Mouse (Mus musculus): ENCODE measurements around the gene Rbfox1.

Gene Rbfox1

DNA sequence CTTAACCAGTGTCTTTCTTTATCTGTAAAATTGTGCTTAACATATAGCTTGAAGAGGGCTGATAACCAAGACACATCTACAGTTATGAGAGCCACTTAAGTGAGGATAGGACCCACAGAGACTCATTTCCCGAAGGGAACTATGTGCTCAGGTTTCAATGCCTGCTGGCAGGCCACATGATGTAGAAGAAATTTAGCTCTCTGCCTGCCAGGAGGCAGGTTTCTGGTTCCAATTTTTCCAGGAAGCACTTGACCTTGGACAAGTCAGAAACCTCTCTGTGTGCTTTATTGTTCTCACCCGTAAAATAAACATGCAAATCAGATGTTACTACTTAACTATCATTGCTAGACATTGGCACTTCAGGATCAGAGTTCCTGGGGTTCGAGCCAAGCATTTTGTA lies 1033.5 kb downstream of the Rbfox1 start:
- no peak for DNase-seq (ENCODE audit: low read depth, low spot score)

DNA sequence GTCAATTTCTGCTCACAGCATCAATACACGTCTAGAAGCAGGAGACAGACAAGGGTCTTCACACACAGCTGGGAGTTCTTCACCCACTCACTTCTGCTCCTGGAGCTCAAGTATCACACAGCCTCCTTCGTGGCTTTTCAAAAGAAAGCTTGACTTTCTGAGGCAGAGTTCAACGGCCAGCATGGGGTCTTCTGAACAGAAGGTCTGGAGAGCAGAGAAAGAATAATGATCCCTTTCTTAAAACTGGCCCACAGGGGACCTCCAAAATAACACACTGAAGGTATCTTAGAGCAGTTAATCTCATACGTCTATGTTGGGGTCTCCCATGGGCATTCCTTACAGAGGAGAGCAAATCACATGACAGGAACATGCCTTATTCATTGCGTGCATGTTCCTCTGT lies 1034.5 kb downstream of the Rbfox1 start:
- no peak for DNase-seq (ENCODE audit: low read depth, low spot score)

DNA sequence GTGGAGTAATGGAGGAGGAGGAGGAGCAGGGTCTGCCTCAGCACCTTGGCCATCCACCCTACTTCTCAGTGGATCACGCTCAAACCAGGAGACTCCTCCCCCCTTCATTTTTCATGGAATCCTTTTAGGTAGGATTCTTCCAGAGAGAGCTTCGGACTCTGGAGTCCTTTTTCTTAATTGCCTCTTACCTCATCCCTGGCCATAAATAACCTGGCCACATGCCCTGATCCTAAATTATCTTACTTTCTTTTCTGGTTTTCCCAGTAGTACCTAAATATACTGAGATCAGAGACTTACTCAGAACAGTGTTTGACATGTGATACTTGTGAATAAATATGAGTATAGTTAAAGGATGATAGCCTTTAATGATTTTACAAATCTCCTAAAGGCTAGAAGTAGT lies 1042.5 kb downstream of the Rbfox1 start:
- no peak for DNase-seq (ENCODE audit: low read depth, low spot score)

DNA sequence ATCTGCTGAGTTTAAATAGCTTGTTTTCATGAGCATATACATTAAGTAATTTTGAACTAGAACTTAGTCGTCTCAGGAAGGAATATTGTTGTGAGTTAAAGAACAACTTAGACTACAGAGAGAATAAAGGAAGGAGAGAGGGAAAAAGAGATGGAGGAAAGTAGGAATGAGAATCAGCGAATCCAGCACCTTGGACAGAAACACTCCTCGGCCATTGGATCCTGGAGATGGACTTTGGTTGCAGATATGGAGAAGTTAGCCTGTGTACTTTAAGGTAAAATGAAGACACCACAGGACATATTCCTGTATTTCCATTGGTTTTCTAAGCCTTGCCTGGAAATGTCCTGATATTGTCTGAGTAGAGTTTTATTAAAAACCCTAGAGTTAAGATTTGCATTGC lies 1045.6 kb downstream of the Rbfox1 start:
- no peak for DNase-seq (ENCODE audit: low read depth, low spot score)

DNA sequence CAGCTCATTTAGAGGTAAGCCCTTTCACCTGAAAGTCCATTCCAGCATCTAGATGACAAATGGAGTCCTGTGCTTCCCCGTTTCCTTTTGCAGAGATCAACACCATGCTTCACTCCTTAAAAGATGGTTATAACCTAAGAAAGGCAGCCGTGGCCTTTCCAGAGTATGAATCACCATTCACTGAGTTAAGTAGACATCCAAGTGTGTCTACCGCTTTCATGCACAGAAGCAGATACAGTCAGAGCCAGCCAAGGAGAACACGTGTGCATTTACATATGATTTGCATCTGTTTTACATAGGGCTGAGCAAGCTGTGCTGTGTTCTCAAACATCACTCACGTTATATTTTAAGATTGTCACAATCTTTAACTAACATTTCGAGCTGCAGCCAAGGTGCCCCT lies 1061.0 kb downstream of the Rbfox1 start:
- peak; percentile 43 for DNase-seq (ENCODE audit: low read depth, low spot score)

DNA sequence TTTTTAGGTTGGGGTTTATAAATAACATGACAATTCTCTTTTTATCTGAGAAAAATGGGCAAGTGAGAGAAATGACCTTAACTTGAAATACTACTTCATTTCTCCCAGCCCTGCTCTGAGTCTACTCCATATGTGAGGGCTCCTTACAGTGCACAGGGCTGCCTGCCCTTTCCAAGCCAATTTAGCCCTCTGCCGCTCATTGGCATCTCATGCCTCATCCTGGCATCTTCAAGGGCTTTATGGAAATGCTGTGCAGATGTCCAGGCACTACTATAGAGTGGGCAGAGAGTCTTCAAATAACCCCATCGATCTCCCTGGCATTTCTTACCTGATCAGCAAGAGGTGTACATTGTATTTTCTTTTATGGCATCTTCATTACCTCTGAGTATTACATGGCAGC lies 1064.5 kb downstream of the Rbfox1 start:
- DNase-seq (ENCODE audit: low read depth, low spot score): no peak

DNA sequence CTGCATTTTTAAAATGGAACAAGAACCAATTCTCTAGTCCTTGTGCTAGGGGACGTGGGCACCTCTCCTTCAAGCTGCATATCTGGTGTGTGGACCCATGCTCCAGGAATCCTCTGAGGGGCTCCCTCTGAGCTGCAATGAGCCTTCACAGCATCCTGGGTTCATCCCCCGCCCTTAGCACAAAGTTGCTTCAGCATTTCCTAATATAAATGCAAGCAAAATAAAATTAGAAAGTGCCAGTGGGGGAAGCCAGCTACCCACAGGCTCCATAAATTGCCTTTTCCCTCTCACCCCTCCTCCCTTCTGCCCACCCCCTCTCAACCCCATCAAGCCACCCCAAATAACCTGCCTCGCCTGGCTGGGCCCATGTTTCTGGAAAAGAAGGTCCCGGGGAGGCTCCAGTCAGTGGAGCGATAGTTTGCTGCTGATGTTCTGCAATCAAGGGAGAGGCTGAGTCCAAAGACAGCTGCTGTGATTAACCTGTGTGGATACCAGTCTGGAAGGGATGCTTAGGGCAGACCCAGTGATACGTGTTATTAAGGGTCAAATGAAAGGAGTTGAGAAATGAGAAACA lies 1070.0 kb downstream of the Rbfox1 start:
- DNase-seq (ENCODE audit: low read depth, low spot score): no peak

DNA sequence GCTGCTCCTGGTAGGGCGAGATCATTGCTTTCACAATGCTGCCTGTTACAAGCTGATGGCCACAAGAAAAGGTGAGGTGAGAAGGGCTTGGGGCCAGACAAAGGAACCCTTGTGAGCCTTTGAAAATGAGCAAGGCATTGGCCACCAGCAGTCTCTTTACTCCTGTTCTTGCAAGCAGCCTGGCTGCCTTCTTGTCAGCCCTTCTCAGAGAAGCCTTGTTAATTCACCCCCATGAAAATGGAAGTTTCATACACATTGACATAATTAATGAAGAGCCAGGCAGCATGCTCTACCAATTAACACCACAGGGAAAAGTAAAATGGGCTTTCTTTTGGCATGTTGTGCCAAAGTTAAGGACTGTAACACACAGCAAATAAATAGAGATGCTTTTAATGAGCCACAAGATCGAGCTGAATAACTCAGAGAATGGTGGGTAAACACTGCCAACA lies 1076.8 kb downstream of the Rbfox1 start:
- DNase-seq (ENCODE audit: low read depth, low spot score): peak; percentile 36

DNA sequence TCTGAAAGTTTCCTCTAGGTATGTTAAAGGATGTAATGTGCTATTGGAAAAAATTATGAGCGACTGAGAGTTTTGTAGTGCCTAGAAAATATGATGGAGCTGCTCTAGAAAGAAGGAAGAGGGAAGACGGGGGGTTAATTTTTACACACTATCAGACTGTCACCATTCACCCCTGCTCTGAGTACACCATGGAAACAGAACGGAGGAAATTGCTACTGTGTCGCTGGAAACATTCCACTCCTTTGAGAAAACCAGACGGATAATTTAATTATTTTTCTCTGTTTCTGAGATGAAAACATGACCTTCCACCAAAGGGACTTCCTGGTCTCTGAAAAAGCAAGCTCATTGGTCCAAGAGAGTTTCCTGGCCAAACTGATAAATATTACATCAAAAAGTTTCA lies 1077.4 kb downstream of the Rbfox1 start:
- no peak for DNase-seq (ENCODE audit: low read depth, low spot score)

DNA sequence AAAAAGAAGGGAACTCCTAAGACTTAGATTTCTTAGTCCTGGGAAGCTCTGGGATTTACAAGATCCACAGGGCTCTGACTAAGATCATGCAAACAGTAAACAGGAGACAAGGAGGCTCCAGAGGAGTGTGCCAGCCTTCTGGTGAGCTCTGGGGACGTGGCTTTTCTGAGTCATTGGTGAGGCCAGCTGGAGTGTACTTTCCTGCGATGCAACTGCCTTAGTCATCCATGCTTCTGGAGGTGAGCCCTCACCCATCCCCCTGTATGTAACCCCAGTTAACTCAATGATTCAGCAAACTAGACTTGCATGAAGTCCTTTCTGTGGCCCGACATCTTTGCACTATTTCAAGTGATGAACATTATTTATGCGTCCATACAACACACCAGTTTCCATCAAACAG lies 1078.4 kb downstream of the Rbfox1 start:
- DNase-seq (ENCODE audit: low read depth, low spot score): no peak

DNA sequence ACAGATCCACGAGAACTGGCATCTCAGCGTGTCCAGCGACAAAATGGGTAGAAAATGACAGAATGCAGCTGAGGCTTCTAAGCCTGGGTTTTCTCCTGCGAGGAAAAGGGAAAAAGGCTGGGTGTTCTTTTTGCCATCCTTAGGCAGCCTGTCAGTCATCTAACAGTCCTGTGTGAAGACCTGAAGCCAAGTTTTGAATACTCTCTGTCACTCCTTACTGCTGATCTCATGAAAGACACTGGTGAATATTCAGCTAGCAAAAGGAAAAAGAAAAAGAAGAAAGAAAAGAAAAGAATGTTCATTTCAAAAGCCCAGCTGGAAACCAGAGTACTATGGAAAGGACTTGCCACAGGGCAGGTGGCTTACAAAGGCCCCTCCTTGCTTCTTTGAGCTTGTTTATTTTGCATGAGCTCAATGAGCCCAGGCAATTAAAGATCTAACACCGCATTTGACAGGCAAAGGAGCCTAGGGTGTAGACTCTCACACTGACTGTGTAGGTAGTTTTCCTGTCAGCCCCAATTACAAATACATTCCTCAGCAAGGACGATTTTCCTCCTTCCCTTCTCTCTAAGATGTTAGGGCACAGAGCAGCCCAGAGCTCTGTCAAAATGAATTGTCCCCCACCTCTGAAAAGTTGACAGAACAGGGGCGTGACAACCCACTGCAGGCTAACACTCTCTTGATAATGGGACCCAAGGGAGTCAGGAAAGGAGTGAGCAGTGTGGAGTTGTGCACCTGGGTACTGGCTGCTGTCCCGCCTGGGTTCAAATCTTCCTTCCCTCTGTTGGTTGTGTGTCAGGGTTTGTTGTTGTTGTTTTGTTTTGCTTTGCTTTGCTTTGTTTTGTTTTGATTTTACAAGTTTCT lies 1079.8 kb downstream of the Rbfox1 start:
- DNase-seq (ENCODE audit: low read depth, low spot score): no peak

DNA sequence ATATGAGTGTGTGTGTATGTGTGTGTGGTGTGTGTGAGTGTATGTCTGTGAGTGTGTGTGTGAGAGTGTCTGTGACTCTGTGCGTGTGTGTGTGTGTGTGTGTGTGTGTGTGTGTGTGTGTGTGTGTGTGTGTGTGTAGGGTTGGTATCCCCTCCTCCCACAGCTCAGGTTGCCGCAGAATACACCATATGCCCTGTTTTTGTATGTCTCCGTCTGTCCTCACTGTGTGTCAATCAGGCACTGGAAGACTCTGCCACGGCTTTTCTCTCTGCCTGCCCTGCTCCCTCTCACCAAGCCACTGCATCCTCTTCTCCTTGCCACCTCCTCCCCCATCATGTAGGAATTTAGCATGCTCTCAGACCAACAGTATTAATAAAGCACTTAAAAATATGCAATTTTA lies 1084.8 kb downstream of the Rbfox1 start:
- no peak for DNase-seq (ENCODE audit: low read depth, low spot score)

DNA sequence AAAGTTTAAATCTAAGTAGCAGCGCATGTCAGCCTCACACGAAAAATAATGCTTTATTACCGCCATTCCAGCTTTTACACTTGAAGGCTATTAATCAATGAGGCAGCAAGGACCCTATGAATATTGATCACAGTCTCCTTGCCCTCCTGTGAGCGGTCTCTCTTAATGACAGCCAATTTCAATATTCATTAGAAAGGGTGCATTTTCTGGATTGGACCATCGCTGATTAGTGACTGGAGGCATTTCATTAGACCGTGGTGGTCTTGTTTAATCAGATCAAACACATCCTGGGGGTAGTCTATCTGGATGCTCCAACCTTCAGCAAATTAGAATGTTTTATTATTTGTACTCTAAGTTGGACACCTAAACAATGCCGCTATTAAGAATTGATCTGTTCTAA lies 1091.2 kb downstream of the Rbfox1 start:
- DNase-seq (ENCODE audit: low read depth, low spot score): no peak

DNA sequence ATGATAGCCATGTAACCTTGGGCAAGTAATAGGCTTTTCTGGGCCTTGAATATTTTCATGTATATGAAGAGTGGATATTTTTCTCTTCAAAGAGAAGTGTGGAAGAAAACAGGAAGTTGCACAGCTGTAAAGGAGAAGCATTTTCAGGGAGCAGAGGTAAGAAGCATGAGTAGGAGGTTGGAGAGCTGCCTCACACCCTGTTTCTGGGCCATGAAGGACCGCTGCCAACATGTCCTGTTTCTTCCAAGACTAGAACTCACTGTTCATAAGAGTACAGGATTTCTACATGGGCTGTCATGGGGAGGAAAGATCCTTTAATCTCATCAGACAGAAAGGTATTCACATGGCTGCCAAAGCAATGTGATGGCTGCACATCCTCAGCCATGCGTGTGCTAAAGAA lies 1098.8 kb downstream of the Rbfox1 start:
- no peak for DNase-seq (ENCODE audit: low read depth, low spot score)

DNA sequence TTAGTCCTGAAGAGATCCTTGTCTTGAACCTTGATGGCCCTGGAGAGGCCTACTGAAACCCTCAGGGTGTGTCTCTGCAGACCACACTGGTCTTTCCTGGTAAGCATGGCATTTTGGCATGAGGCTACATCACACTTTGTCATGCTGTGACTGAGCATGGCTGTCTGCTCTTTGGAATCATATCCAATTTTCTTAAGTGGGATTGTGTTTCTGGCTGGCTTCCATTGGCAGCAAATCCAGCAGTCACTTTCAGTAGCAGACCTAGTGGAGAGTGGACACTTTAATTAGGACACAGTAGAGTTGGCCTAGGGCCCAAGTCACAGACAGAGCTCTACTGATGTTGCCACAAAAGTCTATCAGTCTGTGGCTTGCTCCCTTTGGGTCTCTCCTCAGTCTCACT lies 1100.9 kb downstream of the Rbfox1 start:
- DNase-seq (ENCODE audit: low read depth, low spot score): peak; percentile 20

DNA sequence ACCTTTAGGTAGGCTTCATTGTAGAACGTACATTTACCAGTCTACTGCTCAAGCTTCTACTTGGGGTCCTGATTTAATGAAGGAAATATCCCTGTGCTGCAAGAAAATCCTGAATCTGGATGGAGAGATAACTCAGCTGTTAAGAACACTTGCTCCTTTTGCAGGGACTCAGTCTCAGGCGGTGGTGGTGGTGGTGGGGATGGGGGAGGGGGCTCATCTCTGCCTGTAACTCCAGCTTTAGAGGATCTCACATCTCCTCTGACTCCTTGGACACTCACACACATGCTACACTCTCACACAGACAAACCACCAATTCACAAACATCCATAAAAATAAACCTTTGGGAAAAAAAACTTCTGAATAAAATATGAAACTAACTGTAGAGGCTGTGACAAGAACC lies 1101.3 kb downstream of the Rbfox1 start:
- no peak for DNase-seq (ENCODE audit: low read depth, low spot score)

DNA sequence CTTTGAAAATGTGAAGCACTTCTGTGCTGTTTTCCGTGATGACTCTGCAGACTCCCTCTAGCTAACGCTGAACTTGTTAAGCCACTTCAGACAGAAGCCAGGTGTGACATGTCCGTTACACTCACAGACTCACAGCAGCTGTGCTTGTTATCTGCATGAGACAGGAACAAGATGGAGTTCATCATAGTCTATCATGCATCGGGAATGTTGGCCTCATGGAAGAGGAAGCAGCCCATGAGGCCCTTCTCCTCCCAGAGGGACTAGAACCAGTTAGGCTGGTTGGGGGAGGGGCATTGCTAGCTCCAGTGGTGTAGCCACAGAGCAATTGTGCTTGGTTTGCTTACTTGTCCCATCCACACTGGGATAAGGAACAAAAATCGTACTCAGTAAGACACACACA lies 1107.1 kb downstream of the Rbfox1 start:
- DNase-seq (ENCODE audit: low read depth, low spot score): no peak

DNA sequence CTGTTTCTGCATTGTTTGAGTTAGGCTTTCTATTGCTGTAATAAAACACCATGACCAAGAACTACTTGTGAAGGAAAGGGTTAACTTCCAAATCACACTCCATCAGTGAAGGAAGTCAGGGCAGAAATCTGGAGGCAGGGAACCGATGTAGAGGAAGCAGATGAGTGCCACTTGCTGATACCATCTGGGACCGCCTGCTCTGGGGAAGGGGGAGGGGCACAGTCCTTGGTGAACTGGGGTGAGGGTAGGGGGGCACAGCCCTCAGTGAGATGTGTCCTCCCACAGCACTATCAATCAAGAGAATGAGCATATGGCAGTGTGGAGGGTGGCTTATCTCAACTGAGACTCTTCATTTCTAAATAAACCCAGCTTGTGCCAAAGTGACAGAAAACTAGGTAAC lies 1108.0 kb downstream of the Rbfox1 start:
- no peak for DNase-seq (ENCODE audit: low read depth, low spot score)

DNA sequence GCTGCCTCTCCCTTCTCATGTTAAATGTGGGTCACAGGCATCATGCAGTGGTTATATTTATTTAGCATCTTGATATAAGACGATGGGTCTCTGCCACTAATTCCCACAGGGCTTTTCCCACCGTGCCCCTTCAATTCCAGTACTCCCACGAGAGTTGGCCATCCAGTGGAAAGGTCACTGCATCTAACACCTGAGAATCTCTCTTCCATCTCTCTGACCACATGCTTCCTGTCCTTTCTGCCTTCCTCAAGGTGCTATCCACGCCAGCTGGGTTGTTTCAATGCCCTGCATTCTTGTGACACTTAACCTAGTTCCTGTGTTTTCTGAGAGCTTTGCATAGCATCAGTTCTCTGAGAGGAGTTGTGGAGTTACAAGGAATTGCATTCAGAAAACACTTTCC lies 1112.0 kb downstream of the Rbfox1 start:
- DNase-seq (ENCODE audit: low read depth, low spot score): no peak

DNA sequence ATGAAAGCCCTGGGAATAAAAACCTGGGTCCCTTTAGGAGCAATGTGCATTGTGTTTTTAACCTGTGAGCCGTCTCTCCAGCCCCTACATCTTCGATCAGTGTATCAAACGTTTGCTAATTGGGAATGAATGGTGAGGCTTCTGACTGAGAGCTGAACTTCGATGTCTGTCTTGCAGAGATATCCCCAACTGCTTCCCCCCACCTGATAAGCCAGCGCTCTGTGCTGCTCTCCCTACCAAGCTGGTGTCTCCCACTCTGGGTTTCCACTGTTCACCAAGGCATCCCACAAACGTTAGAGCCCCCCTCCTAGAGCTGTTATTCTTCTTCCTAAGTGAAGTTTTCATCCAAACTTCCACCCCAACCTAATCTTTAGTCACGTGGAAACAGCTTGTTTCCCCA lies 1112.7 kb downstream of the Rbfox1 start:
- no peak for DNase-seq (ENCODE audit: low read depth, low spot score)

DNA sequence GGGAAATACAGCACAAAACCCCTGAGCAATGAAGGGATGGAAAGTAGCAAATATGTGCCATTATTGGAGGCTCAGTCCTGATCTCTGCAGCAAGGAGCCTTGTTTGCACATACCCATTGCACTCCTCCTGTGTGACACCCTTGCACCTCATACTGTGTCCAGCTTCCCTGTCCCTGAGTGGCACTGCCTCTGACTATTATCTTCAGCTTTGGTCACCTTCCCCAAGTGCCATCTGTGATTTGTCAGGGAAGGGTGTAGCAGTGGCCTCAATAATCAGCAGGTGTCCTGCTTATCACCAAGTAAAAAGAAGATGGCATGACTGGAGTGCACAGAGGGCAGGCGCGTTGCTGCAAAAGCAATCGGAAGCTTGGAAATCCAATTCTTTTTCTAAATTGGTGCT lies 1119.4 kb downstream of the Rbfox1 start:
- DNase-seq (ENCODE audit: low read depth, low spot score): no peak

DNA sequence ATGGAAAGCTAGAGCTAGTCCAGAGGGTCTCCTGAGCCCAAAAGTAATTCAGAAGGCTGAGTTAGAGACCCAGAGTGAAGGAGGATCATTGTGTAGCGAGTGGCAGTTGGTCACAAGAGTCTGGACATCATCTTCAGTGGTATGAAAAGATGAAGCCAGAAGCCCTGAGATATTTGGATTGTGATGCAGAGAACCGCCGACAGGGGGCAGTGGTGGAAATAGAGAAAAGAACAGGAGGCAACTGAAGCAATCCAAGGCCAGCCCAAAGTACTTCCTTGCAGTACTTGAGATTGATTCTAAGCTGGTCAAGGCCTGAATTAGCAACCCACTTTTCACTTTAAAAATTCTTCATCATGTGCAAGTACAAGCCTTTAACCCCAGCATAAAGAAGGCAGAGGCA lies 1120.3 kb downstream of the Rbfox1 start:
- DNase-seq (ENCODE audit: low read depth, low spot score): no peak

DNA sequence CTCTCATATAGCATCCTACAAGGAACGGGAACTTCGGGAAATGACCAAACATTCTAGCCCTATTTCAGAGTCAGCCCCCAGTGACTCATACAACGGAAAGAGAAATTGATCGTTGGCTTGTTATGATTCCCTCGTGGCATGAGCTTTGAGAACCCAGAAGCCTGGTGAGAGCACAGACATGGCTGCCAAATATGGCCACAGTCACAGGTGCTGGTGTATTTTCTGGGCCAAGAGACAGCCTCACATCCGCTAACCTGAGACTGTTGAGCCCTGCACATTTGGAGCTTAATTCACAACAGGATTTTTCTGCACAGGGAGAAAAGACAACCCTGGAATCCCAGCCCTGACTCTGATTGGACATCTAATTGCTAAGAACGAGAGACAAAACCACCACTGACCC lies 1132.2 kb downstream of the Rbfox1 start:
- no peak for DNase-seq (ENCODE audit: low read depth, low spot score)

DNA sequence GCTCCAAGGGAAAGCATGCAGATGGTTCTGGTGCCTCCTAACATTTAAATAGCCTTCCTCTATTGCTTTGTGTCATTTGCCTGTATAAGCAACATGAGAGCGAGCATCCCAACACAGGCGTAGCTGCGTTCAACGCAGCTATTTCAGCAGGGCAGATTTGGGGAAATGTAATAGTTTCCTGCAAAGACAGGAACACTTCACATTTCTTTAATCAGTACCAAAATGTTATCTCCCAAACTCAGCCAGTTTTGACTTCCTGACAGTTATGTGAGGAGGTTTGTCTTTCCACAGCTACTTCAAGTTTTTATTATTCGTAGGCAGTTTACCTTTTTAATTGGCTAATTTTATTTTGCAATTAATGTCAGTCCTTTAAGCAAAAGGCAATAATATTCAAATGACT lies 1149.1 kb downstream of the Rbfox1 start:
- no peak for DNase-seq (ENCODE audit: low read depth, low spot score)
